Mouse (Mus musculus) neural tube, embryonic 14.5 days (tissue): ENCODE measurements around the gene Garnl3. TPM values are rescaled to one million over a fixed set of nuclear protein-coding genes. Genes with fewer than 3 reads are reported as not detected.

ENCODE experiments used
- ATAC-seq: fragments of 200-750 bp; cut with Nextera tagmentation; 2 replicates; pipeline ENCODE4 v1.8.0; 2017; ENCODE audit warnings: low read depth, mild to moderate bottlenecking, moderate TSS enrichment, moderate library complexity
- H3K27ac ChIP-seq: fragments of 300-500 bp; sonication (generic); 2 replicates; pipeline ENCODE4 v1.5.1; 2014; ENCODE audit warnings: low read depth, mild to moderate bottlenecking, control low read depth, low read length, moderate library complexity, mixed read lengths
- H3K27me3 ChIP-seq: fragments of 300-500 bp; sonication (generic); 2 replicates; pipeline ENCODE4 v1.6.1; 2014; ENCODE audit warnings: low read length; ENCODE audit not compliant: control insufficient read depth, insufficient read depth
- H3K36me3 ChIP-seq: fragments of 300-500 bp; sonication (generic); 2 replicates; pipeline ENCODE4 v1.6.1; 2014; ENCODE audit warnings: low read length, mixed read lengths; ENCODE audit not compliant: control insufficient read depth, insufficient read depth
- H3K4me1 ChIP-seq: fragments of 300-500 bp; sonication (generic); 2 replicates; pipeline ENCODE4 v1.6.1; 2014; ENCODE audit warnings: low read length; ENCODE audit not compliant: control insufficient read depth, insufficient read depth
- H3K4me2 ChIP-seq: fragments of 300-500 bp; sonication (generic); 2 replicates; pipeline ENCODE4 v1.6.1; 2014; ENCODE audit warnings: mild to moderate bottlenecking, low read depth, low read length, control low read depth
- H3K4me3 ChIP-seq: fragments of 300-500 bp; sonication (generic); 2 replicates; pipeline ENCODE4 v1.5.1; 2014; ENCODE audit warnings: low read depth, low read length, control low read depth, mixed read lengths
- H3K9ac ChIP-seq: fragments of 300-500 bp; sonication (generic); replicated peaks from 2 replicates; pipeline ENCODE4 v1.6.1; 2014; ENCODE audit warnings: low read depth, mild to moderate bottlenecking, control low read depth, low read length, mixed read lengths
- H3K9me3 ChIP-seq: fragments of 300-500 bp; sonication (generic); 2 replicates; pipeline ENCODE4 v1.6.1; 2016; ENCODE audit warnings: low read length; ENCODE audit not compliant: control insufficient read depth
- WGBS: fragments of 180-500 bp; shearing (Covaris S2); extraction: QIAGEN DNeasy Blood & Tissue Kit; methylation state at CpG from one replicate; pipeline ENCODE4 v1.1.7; 2014; 5-methylcytosine and 5-hydroxymethylcytosine counted together
- polyA plus RNA-seq: library from polyadenylated mRNA; unstranded; fragments of >200 nt; fragmentation: Nextera tagmentation; extraction: Ambion mirVana; gene quantifications from 2 replicates; pipeline ENCODE4 v1.2.1, GENCODE M21; 2014

Garnl3 gene
- polyA plus RNA-seq, 1 experiment from 2014 or later: 65.7 TPM

DNA sequence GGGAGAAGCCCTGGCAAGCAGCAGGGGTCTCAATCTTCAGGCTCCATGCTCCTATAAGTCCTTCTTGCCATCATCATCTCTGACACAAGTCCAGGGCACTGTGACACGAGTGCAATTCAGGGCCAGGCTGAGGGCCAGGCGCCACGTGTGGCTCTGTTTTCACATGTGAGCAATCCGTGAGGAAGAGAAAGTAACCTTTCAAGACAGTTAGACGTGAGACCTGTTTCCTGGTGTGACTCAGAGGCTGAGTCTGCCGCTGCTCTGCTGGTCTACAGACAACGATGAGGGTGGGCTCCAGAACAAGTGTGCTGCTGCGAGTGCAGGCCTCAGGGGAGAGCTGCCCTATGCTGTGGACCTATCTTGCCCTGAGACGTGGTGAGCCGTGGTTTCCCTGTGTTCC lies 41.7 kb upstream of the Garnl3 start:
- no peak overlapping the region for H3K9ac ChIP-seq
- H3K4me2 ChIP-seq: no peak overlapping the region
- H3K27ac ChIP-seq: no peak overlapping the region
- H3K4me1 ChIP-seq: peaks cover 7% of the 10 kb centered on the region; the same call in 1 of the 2 replicates
- H3K4me3 ChIP-seq: no peak overlapping the region
- H3K36me3 ChIP-seq: peaks cover 12% of the 10 kb centered on the region
- H3K9me3 ChIP-seq: no peaks in the 10 kb centered on the region
- WGBS: 85% methylated on average over 10 of the region's 10 CpGs
- no peaks in the 10 kb centered on the region for H3K27me3 ChIP-seq
- no peak for ATAC-seq

DNA sequence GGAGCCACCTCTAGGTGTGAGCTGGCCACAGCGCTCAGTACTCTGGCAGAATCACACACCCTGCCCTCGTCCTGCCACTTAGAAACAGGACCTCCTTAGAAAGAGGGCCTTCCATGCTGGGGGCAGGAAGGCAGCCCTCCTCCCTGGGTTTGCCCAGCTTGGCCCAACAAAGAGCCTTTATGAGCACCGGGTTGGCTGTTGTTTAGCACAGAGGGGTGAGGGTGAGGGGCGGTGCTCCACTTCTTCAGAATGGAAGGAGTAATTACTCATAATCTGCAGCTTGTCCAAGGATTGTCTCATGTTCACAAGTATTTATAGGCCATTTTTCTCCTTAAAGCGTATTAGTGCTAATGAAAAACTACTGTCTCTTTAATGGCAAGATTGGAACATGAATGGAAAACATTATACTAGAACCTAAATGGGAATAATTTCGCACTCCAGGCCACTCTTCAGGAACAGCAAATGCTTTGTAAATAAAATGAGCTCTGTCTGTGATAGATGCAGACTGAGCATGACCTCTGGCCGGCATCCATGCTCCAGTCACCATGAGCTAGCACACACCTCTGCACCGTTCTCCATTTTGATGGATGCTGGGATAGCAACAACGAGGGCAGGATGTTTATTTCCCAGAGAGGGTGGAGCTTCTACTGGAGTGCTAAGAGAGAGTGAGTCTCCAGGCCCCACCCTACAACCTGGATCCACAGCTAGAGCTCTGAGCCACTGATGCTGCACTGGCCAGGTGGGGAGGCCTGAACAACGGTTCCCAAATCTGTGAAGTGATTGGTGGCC lies 39.5 kb upstream of the Garnl3 start:
- H3K27me3 ChIP-seq: no peaks in the 10 kb centered on the region
- no peak overlapping the region for H3K4me2 ChIP-seq
- 0 out of 2 replicates have a peak, but pooled peaks have one; percentile 28 for ATAC-seq
- no peaks in the 10 kb centered on the region for H3K4me1 ChIP-seq
- 47% methylated on average over 10 of the region's 10 CpGs for WGBS
- no peaks in the 10 kb centered on the region for H3K9me3 ChIP-seq
- no peak overlapping the region for H3K9ac ChIP-seq
- H3K36me3 ChIP-seq: peaks cover 19% of the 10 kb centered on the region
- peak overlapping the region; percentile 34; the same call in 1 of the 2 replicates for H3K27ac ChIP-seq
- H3K4me3 ChIP-seq: no peak overlapping the region

DNA sequence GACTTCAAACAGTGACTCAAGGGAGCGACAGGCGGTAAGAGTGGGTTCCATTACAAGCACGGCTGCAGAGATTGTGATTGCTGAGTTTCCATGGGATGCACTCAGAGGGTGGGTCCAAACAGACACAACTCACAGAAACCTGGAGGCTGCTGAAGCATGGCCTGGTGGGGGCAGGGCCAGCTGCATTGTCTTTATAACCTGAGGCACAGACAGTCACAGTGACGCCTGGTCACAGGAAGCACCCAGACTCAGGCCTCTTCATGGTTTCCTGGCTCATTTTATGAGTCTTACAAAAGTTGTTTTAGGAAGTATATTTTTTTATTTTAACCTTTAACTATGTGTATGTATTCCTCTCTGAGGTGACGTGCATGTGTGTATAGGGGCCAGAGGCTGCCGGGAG lies 38.0 kb upstream of the Garnl3 start:
- Histone ChIP-seq H3K27me3 (no peaks in the 10 kb centered on the region), H3K9ac (no peak overlapping the region), H3K4me1 (no peaks in the 10 kb centered on the region), H3K9me3 (no peaks in the 10 kb centered on the region), H3K4me2 (no peak overlapping the region), H3K4me3 (no peak overlapping the region), H3K27ac (no peak overlapping the region), H3K36me3 (peaks cover 19% of the 10 kb centered on the region)
- no peak for ATAC-seq
- 73% methylated on average over 6 of the region's 6 CpGs for WGBS

- H3K4me3 ChIP-seq: no peak overlapping the region
- no peaks in the 10 kb centered on the region for H3K27me3 ChIP-seq
- H3K27ac ChIP-seq: no peak overlapping the region
- H3K4me1 ChIP-seq: no peaks in the 10 kb centered on the region
- H3K9me3 ChIP-seq: no peaks in the 10 kb centered on the region
- no peak overlapping the region for H3K4me2 ChIP-seq
- 88% methylated on average over 3 of the region's 3 CpGs for WGBS
- peaks cover 19% of the 10 kb centered on the region for H3K36me3 ChIP-seq
- no peak for ATAC-seq
- no peak overlapping the region for H3K9ac ChIP-seq
Observed at GRCm38 (mm10) chr2:33167060-33167459, 35.6 kb upstream of the Garnl3 start.

DNA sequence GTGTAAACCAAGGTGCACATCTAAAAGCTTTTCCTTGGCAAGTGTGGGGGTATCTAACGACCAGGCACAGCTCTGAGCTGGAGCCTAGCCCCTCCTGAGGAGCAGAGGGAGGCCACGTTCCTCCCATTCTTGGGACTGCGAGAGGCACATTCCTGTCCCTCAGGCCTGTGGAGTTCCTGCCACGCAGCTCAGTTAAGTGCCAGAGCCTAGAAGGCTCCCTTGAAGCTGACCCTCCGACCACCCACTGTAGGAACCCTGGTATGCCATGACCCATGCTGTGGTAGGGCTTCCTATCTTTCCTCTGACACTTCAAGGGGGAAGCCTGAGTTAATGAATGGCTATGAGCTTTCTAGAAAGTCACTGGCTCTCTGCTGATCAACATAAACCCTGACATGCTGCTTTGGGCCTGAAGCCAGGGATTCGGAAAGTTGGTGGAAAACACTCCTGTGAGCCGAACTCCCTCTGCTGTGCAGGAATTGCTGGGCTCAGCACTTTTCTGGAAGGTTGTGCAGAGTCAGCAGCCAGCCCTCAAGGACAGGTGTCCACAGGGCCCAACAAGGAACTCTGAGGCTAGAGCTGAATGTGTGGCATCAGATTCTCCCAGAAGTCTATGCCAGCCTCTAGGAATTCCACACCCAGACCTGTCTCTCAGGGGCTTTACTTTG lies 34.4 kb upstream of the Garnl3 start:
- no peak overlapping the region for H3K4me3 ChIP-seq
- no peak for ATAC-seq
- no peak overlapping the region for H3K27ac ChIP-seq
- WGBS: 59% methylated on average over 7 of the region's 7 CpGs
- H3K9me3 ChIP-seq: no peaks in the 10 kb centered on the region
- H3K9ac ChIP-seq: no peak overlapping the region
- H3K36me3 ChIP-seq: peaks cover 16% of the 10 kb centered on the region; the same call in 1 of the 2 replicates
- H3K4me1 ChIP-seq: no peaks in the 10 kb centered on the region
- no peaks in the 10 kb centered on the region for H3K27me3 ChIP-seq
- H3K4me2 ChIP-seq: no peak overlapping the region

GRCm38 (mm10) chr2:33165229-33165628 lies 33.8 kb upstream of the Garnl3 start:
- no peaks in the 10 kb centered on the region for H3K4me1 ChIP-seq
- no peak overlapping the region for H3K4me2 ChIP-seq
- 86% methylated on average over 4 of the region's 4 CpGs for WGBS
- peaks cover 16% of the 10 kb centered on the region; the same call in 1 of the 2 replicates for H3K36me3 ChIP-seq
- H3K27me3 ChIP-seq: no peaks in the 10 kb centered on the region
- no peaks in the 10 kb centered on the region for H3K9me3 ChIP-seq
- ATAC-seq: no peak
- H3K4me3 ChIP-seq: no peak overlapping the region
- H3K9ac ChIP-seq: no peak overlapping the region
- no peak overlapping the region for H3K27ac ChIP-seq

- Histone ChIP-seq H3K9me3 (no peaks in the 10 kb centered on the region), H3K4me1 (no peaks in the 10 kb centered on the region), H3K9ac (no peak overlapping the region), H3K27ac (no peak overlapping the region), H3K27me3 (no peaks in the 10 kb centered on the region), H3K36me3 (peaks cover 16% of the 10 kb centered on the region; the same call in 1 of the 2 replicates), H3K4me2 (no peak overlapping the region), H3K4me3 (no peak overlapping the region)
- WGBS: 55% methylated on average over 3 of the region's 3 CpGs
- ATAC-seq: no peak
Observed at GRCm38 (mm10) chr2:33164646-33165045, 33.2 kb upstream of the Garnl3 start.

DNA sequence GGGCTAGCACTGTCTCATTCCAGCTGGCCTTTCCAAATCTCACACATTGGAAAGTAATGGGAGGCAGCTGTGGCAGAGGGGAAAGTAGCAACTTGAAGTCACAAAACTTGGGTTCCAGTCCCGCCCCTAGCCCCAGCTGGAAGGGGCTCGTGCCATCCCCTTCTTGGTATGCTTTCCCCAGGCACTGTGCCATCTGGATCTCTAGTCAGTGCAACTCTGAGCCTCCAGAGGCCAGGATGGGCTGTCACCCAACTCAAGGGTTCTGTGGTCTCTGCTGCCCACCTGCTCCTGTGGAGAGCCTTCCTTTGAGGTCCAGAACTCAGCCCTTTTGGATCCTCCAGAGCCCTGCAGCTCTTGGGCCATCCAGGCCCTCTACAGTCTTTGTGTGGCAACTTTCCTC lies 30.7 kb upstream of the Garnl3 start:
- ATAC-seq: no peak
- Histone ChIP-seq H3K36me3 (peaks cover 17% of the 10 kb centered on the region), H3K27me3 (no peaks in the 10 kb centered on the region), H3K4me3 (no peak overlapping the region), H3K4me2 (no peak overlapping the region), H3K9me3 (no peaks in the 10 kb centered on the region), H3K9ac (no peak overlapping the region), H3K4me1 (no peaks in the 10 kb centered on the region), H3K27ac (no peak overlapping the region)
- WGBS: 94% methylated on average over 2 of the region's 2 CpGs

GRCm38 (mm10) chr2:33160326-33160973 lies 29.0 kb upstream of the Garnl3 start:
- Histone ChIP-seq H3K4me3 (no peak overlapping the region), H3K27ac (no peak overlapping the region), H3K4me2 (no peak overlapping the region), H3K4me1 (no peaks in the 10 kb centered on the region), H3K9me3 (no peaks in the 10 kb centered on the region), H3K36me3 (peaks cover 17% of the 10 kb centered on the region), H3K9ac (no peak overlapping the region), H3K27me3 (no peaks in the 10 kb centered on the region)
- 82% methylated on average over 12 of the region's 12 CpGs for WGBS
- ATAC-seq: no peak
